Mouse (Mus musculus): ENCODE measurements around the gene Rbpms2. TPM values are rescaled to one million over a fixed set of nuclear protein-coding genes. Genes with fewer than 3 reads are reported as not detected.
A peak's percentile ranks its signal among the peaks of the same experiment; 100 is the strongest.
"Not testable (repeated sequence)": the region's sequence is repeated elsewhere in the genome, so short reads cannot be mapped to it uniquely, and the experiment has no call there.

Rbpms2 gene
- polyA plus RNA-seq, 1 experiment: 10.7 TPM

DNA sequence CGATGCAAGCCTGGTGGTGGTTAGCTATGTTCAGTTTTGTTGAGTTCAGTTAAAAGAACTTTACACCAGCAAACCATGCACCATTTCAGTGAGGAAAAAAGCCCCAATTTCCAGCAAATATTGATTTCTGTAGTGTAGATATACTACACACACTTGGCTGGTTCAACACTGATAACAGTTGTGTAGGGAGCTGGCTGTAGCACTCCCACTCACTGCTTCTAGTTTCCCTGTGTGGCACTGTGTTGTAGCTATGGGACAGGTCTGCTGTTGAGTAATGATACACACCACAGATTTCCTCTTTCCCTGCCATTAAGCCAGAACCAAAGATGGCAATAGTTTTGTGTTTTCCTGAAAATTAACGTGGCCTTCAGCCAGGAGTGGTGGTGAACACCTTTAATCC, 55.3 kb downstream of the Rbpms2 start:
- H3K27ac ChIP-seq (ENCODE audit: insufficient read depth, low read length): no peak overlapping the region
- WGBS: 81% methylated on average over 2 of the region's 2 CpGs
- peaks cover 3% of the 10 kb centered on the region for H3K4me1 ChIP-seq (ENCODE audit: control insufficient read depth, insufficient read depth, low read length)

DNA sequence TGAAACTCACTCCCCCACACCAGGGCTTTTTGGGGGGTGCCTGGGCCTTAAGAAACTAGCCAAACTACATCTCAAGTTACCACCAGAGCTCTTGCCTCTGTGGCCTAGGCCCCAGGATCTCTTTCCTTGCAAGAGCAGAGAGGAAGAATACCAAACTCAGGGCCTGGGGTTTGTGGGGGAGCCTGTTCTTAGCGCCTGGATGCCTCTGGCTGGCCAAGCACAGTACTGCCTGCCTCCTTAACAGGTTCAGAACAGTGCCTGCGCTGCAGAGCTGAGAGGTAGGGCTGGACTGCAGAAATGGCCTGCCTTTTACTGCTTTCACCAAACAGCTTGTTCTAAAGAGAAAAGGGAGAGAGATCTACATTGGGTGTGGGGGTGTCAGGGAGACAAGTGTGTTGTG, 60.4 kb downstream of the Rbpms2 start:
- not testable (repeated sequence) for H3K4me1 ChIP-seq (ENCODE audit: control insufficient read depth, insufficient read depth, low read length); DNase-seq; H3K27ac ChIP-seq (ENCODE audit: insufficient read depth, low read length); H3K27me3 ChIP-seq (ENCODE audit: control insufficient read depth, insufficient read depth, low read length); H3K4me3 ChIP-seq (replicated peaks; ENCODE audit: insufficient read depth, low read depth, low read length)
- 26% methylated on average over 2 of the region's 2 CpGs for WGBS

More for the DNA sequence above, 55.3 kb downstream of the Rbpms2 start:
- no peaks in the 10 kb centered on the region for H3K27me3 ChIP-seq (ENCODE audit: control insufficient read depth, insufficient read depth, low read length)
- no peak overlapping the region for H3K4me3 ChIP-seq (replicated peaks; ENCODE audit: insufficient read depth, low read depth, low read length)
- TF ChIP-seq CTCF (IDR thresholded peaks at IDR 0.05; ENCODE audit: borderline replicate concordance, insufficient read depth, low read depth, low read length) (no peak), POLR2A (IDR thresholded peaks at IDR 0.05; ENCODE audit: borderline replicate concordance, insufficient read depth, low read length) (no peak)
- DNase-seq: no peak

DNA sequence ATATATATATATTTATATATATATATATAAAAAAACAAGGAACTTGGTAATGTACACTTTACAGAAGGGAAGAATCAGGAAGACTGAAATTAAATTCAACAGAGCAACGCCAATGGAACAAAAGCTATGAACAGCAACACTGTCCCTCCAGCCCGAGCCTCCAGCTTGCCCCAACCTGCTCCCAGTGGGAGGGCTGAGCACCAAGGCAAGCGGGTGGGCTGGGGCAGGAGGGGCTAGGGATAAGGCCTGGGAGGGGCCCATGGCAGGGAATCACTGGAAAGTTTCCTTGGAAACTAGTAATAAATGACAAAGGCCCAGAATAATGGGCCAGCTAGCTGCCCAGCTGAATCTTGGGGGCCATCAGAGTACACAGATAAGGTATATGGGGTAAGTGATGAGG, 63.0 kb downstream of the Rbpms2 start:
- Histone ChIP-seq H3K27me3 (ENCODE audit: control insufficient read depth, insufficient read depth, low read length) (no peaks in the 10 kb centered on the region), H3K27ac (ENCODE audit: insufficient read depth, low read length) (no peak overlapping the region), H3K4me1 (ENCODE audit: control insufficient read depth, insufficient read depth, low read length) (peaks cover 2% of the 10 kb centered on the region), H3K4me3 (replicated peaks; ENCODE audit: insufficient read depth, low read depth, low read length) (no peak overlapping the region)
- TF ChIP-seq POLR2A (IDR thresholded peaks at IDR 0.05; ENCODE audit: borderline replicate concordance, insufficient read depth, low read length) (no peak), CTCF (IDR thresholded peaks at IDR 0.05; ENCODE audit: borderline replicate concordance, insufficient read depth, low read depth, low read length) (no peak)
- no peak for DNase-seq
- WGBS: 37% methylated on average over 3 of the region's 3 CpGs

DNA sequence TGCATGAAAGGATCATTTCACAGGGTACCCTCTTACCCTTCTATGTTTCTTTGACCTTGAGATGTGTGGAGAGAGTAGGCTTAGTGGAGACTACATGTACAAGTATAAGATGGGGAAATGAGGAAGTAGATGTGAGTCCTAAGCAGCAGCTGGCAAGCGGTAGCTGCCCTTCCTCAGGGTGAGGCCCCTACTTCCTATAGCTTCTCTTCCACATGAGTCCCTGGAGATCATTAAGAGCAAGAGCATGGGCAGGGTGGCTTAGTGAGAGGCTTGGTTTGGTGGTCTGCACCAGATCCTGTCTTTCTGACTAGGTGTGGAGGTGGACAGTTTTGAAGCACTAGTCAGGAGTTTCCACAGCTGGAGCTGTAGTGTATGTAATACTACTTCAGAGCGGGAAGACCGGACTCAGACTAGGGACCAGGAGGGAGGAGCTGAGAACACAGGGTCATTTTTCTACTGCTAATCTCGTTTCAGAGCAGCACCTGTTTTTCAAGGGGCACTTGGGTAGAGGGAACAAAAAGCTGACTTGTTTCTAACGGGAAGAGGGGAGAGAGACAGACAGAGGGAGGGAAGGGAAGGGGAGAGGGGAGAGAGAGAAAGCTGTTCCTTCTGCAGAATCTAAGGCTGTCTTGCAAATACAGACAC, 63.6 kb downstream of the Rbpms2 start:
- H3K27ac ChIP-seq (ENCODE audit: insufficient read depth, low read length): no peak overlapping the region
- TF ChIP-seq CTCF (IDR thresholded peaks at IDR 0.05; ENCODE audit: borderline replicate concordance, insufficient read depth, low read depth, low read length): no peak
- TF ChIP-seq POLR2A (IDR thresholded peaks at IDR 0.05; ENCODE audit: borderline replicate concordance, insufficient read depth, low read length): no peak
- WGBS: 51% methylated on average over 5 of the region's 5 CpGs

DNA sequence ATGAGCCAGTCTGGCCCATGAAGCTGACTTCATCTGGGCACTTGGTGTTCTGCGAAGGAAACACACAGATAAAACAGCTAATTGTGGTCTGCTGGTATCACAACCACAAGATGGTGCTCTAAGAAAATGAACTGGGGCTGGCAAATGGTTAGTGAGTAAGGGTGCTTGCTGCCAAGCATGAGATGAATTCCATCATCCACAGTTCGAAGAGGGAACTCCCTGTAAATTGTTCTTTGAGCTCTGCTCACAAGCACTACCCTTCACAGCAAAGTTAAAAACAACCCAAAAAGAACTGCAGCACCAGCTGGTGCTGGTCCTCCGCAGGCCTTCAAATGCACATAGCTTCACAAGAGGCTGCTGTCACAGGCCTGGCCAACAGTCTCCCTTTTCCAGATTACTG, 66.2 kb downstream of the Rbpms2 start:
- peak; percentile 42; the same call in 1 of the 2 replicates for TF ChIP-seq CTCF (IDR thresholded peaks at IDR 0.05; ENCODE audit: borderline replicate concordance, insufficient read depth, low read depth, low read length)
- no peak for TF ChIP-seq POLR2A (IDR thresholded peaks at IDR 0.05; ENCODE audit: borderline replicate concordance, insufficient read depth, low read length)
- no peaks in the 10 kb centered on the region for H3K27me3 ChIP-seq (ENCODE audit: control insufficient read depth, insufficient read depth, low read length)
- peak; percentile 53 to 72 for DNase-seq
- H3K27ac ChIP-seq (ENCODE audit: insufficient read depth, low read length): peak overlapping the region; percentile 13; the same call in 1 of the 2 replicates
- no peak overlapping the region for H3K4me3 ChIP-seq (replicated peaks; ENCODE audit: insufficient read depth, low read depth, low read length)
- H3K4me1 ChIP-seq (ENCODE audit: control insufficient read depth, insufficient read depth, low read length): peaks cover 2% of the 10 kb centered on the region
- 18% methylated on average over 3 of the region's 3 CpGs for WGBS

More for the DNA sequence above, 63.6 kb downstream of the Rbpms2 start:
- Histone ChIP-seq H3K4me3 (replicated peaks; ENCODE audit: insufficient read depth, low read depth, low read length) (no peak overlapping the region), H3K27me3 (ENCODE audit: control insufficient read depth, insufficient read depth, low read length) (no peaks in the 10 kb centered on the region), H3K4me1 (ENCODE audit: control insufficient read depth, insufficient read depth, low read length) (peaks cover 2% of the 10 kb centered on the region)
- DNase-seq: no peak

DNA sequence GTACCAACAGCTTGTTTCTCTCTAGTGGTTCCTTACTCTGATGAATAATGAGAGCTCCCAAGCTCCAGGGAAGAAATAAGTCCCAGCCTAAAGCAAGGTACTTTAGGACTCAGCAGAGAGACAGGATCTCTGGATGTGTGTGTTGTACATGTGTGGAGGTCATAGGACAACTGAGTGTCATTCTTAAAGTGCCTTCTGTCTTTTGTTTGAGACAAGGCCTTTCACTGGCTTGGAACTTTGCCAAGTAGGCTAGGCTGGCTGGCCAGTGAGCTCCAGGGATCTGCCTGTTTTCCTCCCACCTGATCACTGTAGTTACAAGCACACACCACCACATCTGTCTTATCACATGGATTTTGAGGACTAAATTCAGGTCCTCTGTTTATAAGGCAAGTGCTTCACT, 66.9 kb downstream of the Rbpms2 start:
- peak in 1 of 2 experiments; percentile 53 for DNase-seq
- H3K4me3 ChIP-seq (replicated peaks; ENCODE audit: insufficient read depth, low read depth, low read length): no peak overlapping the region
- peaks cover 2% of the 10 kb centered on the region for H3K4me1 ChIP-seq (ENCODE audit: control insufficient read depth, insufficient read depth, low read length)
- no peaks in the 10 kb centered on the region for H3K27me3 ChIP-seq (ENCODE audit: control insufficient read depth, insufficient read depth, low read length)
- no peak for TF ChIP-seq CTCF (IDR thresholded peaks at IDR 0.05; ENCODE audit: borderline replicate concordance, insufficient read depth, low read depth, low read length)
- TF ChIP-seq POLR2A (IDR thresholded peaks at IDR 0.05; ENCODE audit: borderline replicate concordance, insufficient read depth, low read length): no peak
- no peak overlapping the region for H3K27ac ChIP-seq (ENCODE audit: insufficient read depth, low read length)

DNA sequence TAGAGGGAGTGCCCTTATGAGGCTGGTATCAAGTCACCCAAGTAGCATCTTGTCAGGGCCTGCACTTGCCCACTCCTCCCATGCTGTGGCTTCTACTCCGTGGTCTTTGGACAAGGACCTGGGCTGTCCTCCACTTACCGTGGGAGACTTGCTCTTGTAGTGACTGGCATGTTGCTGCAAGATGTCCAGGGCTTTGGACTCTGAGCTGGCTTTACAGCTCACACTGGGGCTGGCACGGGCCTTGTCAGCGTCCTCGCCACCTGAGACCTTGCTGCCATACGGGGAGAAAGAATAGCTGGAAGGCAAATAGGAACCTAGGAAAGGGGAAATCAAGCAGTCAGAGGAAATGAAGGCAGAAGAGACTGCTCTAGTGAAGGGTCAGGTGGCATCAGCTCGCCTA, 67.9 kb downstream of the Rbpms2 start:
- no peaks in the 10 kb centered on the region for H3K27me3 ChIP-seq (ENCODE audit: control insufficient read depth, insufficient read depth, low read length)
- no peak for DNase-seq
- H3K4me1 ChIP-seq (ENCODE audit: control insufficient read depth, insufficient read depth, low read length): peaks cover 2% of the 10 kb centered on the region
- TF ChIP-seq CTCF (IDR thresholded peaks at IDR 0.05; ENCODE audit: borderline replicate concordance, insufficient read depth, low read depth, low read length) (no peak), POLR2A (IDR thresholded peaks at IDR 0.05; ENCODE audit: borderline replicate concordance, insufficient read depth, low read length) (no peak)
- no peak overlapping the region for H3K4me3 ChIP-seq (replicated peaks; ENCODE audit: insufficient read depth, low read depth, low read length)
- WGBS: 59% methylated on average over 7 of the region's 7 CpGs
- no peak overlapping the region for H3K27ac ChIP-seq (ENCODE audit: insufficient read depth, low read length)

DNA sequence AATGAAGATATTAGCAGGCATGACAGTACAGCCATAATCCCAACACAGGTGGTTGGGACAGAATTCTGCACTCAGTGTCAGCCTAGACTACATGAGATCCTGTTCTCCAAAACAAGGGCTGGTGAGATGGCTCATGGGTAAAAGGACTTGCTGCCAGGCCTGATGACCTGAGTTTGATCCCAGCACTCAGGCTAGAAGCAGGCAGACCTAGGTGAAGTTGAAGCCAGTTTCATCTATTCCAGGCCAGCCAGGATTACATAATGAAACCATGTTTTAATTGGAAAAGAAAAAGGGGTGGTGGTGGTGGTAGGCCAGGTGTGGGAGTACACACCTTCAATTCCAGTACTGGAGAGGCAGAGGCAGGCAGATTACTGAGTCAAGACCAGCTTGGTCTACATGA, 68.5 kb downstream of the Rbpms2 start:
- Histone ChIP-seq H3K4me3 (replicated peaks; ENCODE audit: insufficient read depth, low read depth, low read length) (no peak overlapping the region), H3K27ac (ENCODE audit: insufficient read depth, low read length) (no peak overlapping the region), H3K4me1 (ENCODE audit: control insufficient read depth, insufficient read depth, low read length) (peaks cover 2% of the 10 kb centered on the region), H3K27me3 (ENCODE audit: control insufficient read depth, insufficient read depth, low read length) (no peaks in the 10 kb centered on the region)
- DNase-seq: no peak
- TF ChIP-seq CTCF (IDR thresholded peaks at IDR 0.05; ENCODE audit: borderline replicate concordance, insufficient read depth, low read depth, low read length): no peak
- TF ChIP-seq POLR2A (IDR thresholded peaks at IDR 0.05; ENCODE audit: borderline replicate concordance, insufficient read depth, low read length): no peak
